Mouse (Mus musculus) limb, embryonic 11.5 days (tissue): ENCODE data around the gene Aifm2. TPM values are rescaled to one million over a fixed set of nuclear protein-coding genes. Genes with fewer than 3 reads are reported as not detected.

Experiments
- ATAC-seq: fragments of 200-750 bp; cut with Nextera tagmentation; 2 replicates; pipeline ENCODE4 v1.8.0; 2017; ENCODE audit warnings: low read depth; ENCODE audit not compliant: insufficient number of reproducible peaks, low FRiP score, low TSS enrichment
- DNase-seq: peaks from one replicate; pipeline ENCODE4 v3.0.0-alpha.2; 2015; ENCODE audit warnings: low spot score
- H3K27ac ChIP-seq: fragments of 300-500 bp; sonication (generic); replicated peaks from 2 replicates; pipeline ENCODE4 v1.5.1; 2014; ENCODE audit warnings: low read depth, mild to moderate bottlenecking, low read length
- H3K27me3 ChIP-seq: fragments of 300-500 bp; sonication (generic); 2 replicates; pipeline ENCODE4 v1.6.1; 2014; ENCODE audit warnings: mild to moderate bottlenecking, low read length, mixed read lengths; ENCODE audit not compliant: control insufficient read depth, insufficient read depth
- H3K36me3 ChIP-seq: fragments of 300-500 bp; sonication (generic); 2 replicates; pipeline ENCODE4 v1.6.1; 2014; ENCODE audit warnings: mild to moderate bottlenecking, low read length, moderate library complexity, mixed read lengths; ENCODE audit not compliant: control insufficient read depth, insufficient read depth
- H3K4me1 ChIP-seq: fragments of 300-500 bp; sonication (generic); 2 replicates; pipeline ENCODE4 v1.6.1; 2014; ENCODE audit warnings: low read length, mixed read lengths; ENCODE audit not compliant: control insufficient read depth, insufficient read depth
- H3K4me2 ChIP-seq: fragments of 300-500 bp; sonication (generic); 2 replicates; pipeline ENCODE4 v1.6.1; 2014; ENCODE audit warnings: low read depth, mild to moderate bottlenecking, moderate library complexity; ENCODE audit not compliant: severe bottlenecking
- H3K4me3 ChIP-seq: fragments of 300-500 bp; sonication (generic); 2 replicates; pipeline ENCODE4 v1.5.1; 2014; ENCODE audit warnings: low read depth, low read length
- H3K9ac ChIP-seq: fragments of 300-500 bp; sonication (generic); 2 replicates; pipeline ENCODE4 v1.6.1; 2014; ENCODE audit warnings: mild to moderate bottlenecking, low read length
- H3K9me3 ChIP-seq: fragments of 300-500 bp; sonication (generic); 2 replicates; pipeline ENCODE4 v1.6.1; 2016; ENCODE audit warnings: low read length; ENCODE audit not compliant: control insufficient read depth
- WGBS: fragments of 180-500 bp; shearing (Covaris S2); extraction: QIAGEN DNeasy Blood & Tissue Kit; methylation state at CpG from one replicate; pipeline ENCODE4 v1.1.7; 2014; 5-methylcytosine and 5-hydroxymethylcytosine counted together
- polyA plus RNA-seq: library from polyadenylated mRNA; unstranded; fragments of >200 nt; fragmentation: Nextera tagmentation; extraction: Ambion mirVana; gene quantifications from 2 replicates; pipeline ENCODE4 v1.2.1, GENCODE M21; 2014

The Aifm2 gene
- polyA plus RNA-seq, 1 experiment from 2014 or later: 8.2 TPM

- no peaks in the 10 kb centered on the region for H3K36me3 ChIP-seq
- H3K27ac ChIP-seq: no peak overlapping the region
- H3K4me1 ChIP-seq: peaks cover 5% of the 10 kb centered on the region; the same call in 1 of the 2 replicates
- DNase-seq: no peak
- WGBS: 70% methylated on average over 3 of the region's 3 CpGs
- H3K9ac ChIP-seq: no peak overlapping the region
- no peaks in the 10 kb centered on the region for H3K9me3 ChIP-seq
- no peak overlapping the region for H3K4me2 ChIP-seq
- no peaks in the 10 kb centered on the region for H3K27me3 ChIP-seq
- ATAC-seq: no peak
- no peak overlapping the region for H3K4me3 ChIP-seq
These were observed 1.5 kb upstream of the Aifm2 start for GRCm38 (mm10) chr10:61713601-61714000.

GRCm38 (mm10) chr10:61714146-61714545, 917 bp upstream of the Aifm2 start:
- 93% methylated on average over 4 of the region's 4 CpGs for WGBS
- Histone ChIP-seq H3K27me3 (no peaks in the 10 kb centered on the region), H3K4me2 (no peak overlapping the region), H3K4me1 (peaks cover 5% of the 10 kb centered on the region; the same call in 1 of the 2 replicates), H3K9ac (no peak overlapping the region), H3K36me3 (no peaks in the 10 kb centered on the region), H3K27ac (no peak overlapping the region), H3K9me3 (no peaks in the 10 kb centered on the region), H3K4me3 (no peak overlapping the region)
- DNase-seq (no peak), ATAC-seq (no peak)

- ATAC-seq: no peak
- H3K9ac ChIP-seq: peak overlapping the region; percentile 17; the same call in 1 of the 2 replicates
- peak overlapping the region; percentile 61 for H3K4me3 ChIP-seq
- DNase-seq: no peak
- peaks cover 5% of the 10 kb centered on the region; the same call in 1 of the 2 replicates for H3K4me1 ChIP-seq
- 4% methylated on average over 11 of the region's 11 CpGs for WGBS
- H3K36me3 ChIP-seq: no peaks in the 10 kb centered on the region
- H3K27me3 ChIP-seq: no peaks in the 10 kb centered on the region
- H3K27ac ChIP-seq: no peak overlapping the region
- no peaks in the 10 kb centered on the region for H3K9me3 ChIP-seq
- H3K4me2 ChIP-seq: peak overlapping the region; percentile 79
These were observed 387 bp downstream of the Aifm2 start for GRCm38 (mm10) chr10:61715462-61715837.

- 78% methylated on average over 7 of the region's 7 CpGs for WGBS
- no peak for ATAC-seq
- no peak overlapping the region for H3K9ac ChIP-seq
These were observed 1.2 kb downstream of the Aifm2 start for GRCm38 (mm10) chr10:61715996-61716864.

GRCm38 (mm10) chr10:61717406-61718296, 2.6 kb downstream of the Aifm2 start:
- Histone ChIP-seq H3K9me3 (no peaks in the 10 kb centered on the region), H3K27ac (no peak overlapping the region), H3K4me3 (no peak overlapping the region), H3K36me3 (no peaks in the 10 kb centered on the region), H3K9ac (no peak overlapping the region), H3K27me3 (no peaks in the 10 kb centered on the region), H3K4me1 (peaks cover 5% of the 10 kb centered on the region; the same call in 1 of the 2 replicates), H3K4me2 (no peak overlapping the region)
- ATAC-seq (no peak), DNase-seq (no peak)
- 90% methylated on average over 12 of the region's 12 CpGs for WGBS

More at GRCm38 (mm10) chr10:61715996-61716864, 1.2 kb downstream of the Aifm2 start:
- no peaks in the 10 kb centered on the region for H3K36me3 ChIP-seq
- no peak for DNase-seq
- H3K4me3 ChIP-seq: no peak overlapping the region
- no peaks in the 10 kb centered on the region for H3K27me3 ChIP-seq
- peak overlapping the region; percentile 79; the same call in 1 of the 2 replicates for H3K4me2 ChIP-seq
- peaks cover 5% of the 10 kb centered on the region; the same call in 1 of the 2 replicates for H3K4me1 ChIP-seq
- H3K27ac ChIP-seq: no peak overlapping the region
- H3K9me3 ChIP-seq: no peaks in the 10 kb centered on the region

GRCm38 (mm10) chr10:61720331-61720730, 5.3 kb downstream of the Aifm2 start:
- H3K4me2 ChIP-seq: no peak overlapping the region
- H3K27ac ChIP-seq: no peak overlapping the region
- H3K4me3 ChIP-seq: no peak overlapping the region
- H3K27me3 ChIP-seq: no peaks in the 10 kb centered on the region
- 91% methylated on average over 7 of the region's 7 CpGs for WGBS
- H3K36me3 ChIP-seq: no peaks in the 10 kb centered on the region
- DNase-seq: no peak
- ATAC-seq: no peak
- no peaks in the 10 kb centered on the region for H3K9me3 ChIP-seq
- no peak overlapping the region for H3K9ac ChIP-seq
- peaks cover 2% of the 10 kb centered on the region; the same call in 1 of the 2 replicates for H3K4me1 ChIP-seq

GRCm38 (mm10) chr10:61722215-61722614, 7.2 kb downstream of the Aifm2 start:
- WGBS: 89% methylated on average over 3 of the region's 3 CpGs
- no peaks in the 10 kb centered on the region for H3K27me3 ChIP-seq
- H3K9ac ChIP-seq: no peak overlapping the region
- no peaks in the 10 kb centered on the region for H3K4me1 ChIP-seq
- no peak overlapping the region for H3K27ac ChIP-seq
- H3K4me2 ChIP-seq: no peak overlapping the region
- no peaks in the 10 kb centered on the region for H3K36me3 ChIP-seq
- DNase-seq (no peak), ATAC-seq (no peak)
- no peak overlapping the region for H3K4me3 ChIP-seq
- H3K9me3 ChIP-seq: no peaks in the 10 kb centered on the region

- H3K4me1 ChIP-seq: no peaks in the 10 kb centered on the region
- no peak overlapping the region for H3K4me2 ChIP-seq
- H3K4me3 ChIP-seq: no peak overlapping the region
- ATAC-seq: no peak
- no peak overlapping the region for H3K9ac ChIP-seq
- no peaks in the 10 kb centered on the region for H3K9me3 ChIP-seq
- no peaks in the 10 kb centered on the region for H3K27me3 ChIP-seq
- 76% methylated on average over 6 of the region's 6 CpGs for WGBS
- H3K36me3 ChIP-seq: no peaks in the 10 kb centered on the region
- H3K27ac ChIP-seq: no peak overlapping the region
- no peak for DNase-seq
These were observed 8.2 kb downstream of the Aifm2 start for GRCm38 (mm10) chr10:61723271-61723670.
